Mouse (Mus musculus): ENCODE measurements at regions not wholly inside any gene's neighbourhood (a gene's known extent, or its start where the extent isn't known, plus 50 kb on each side); places are given as distances from the start of the nearest gene placed in this dataset.

DNA sequence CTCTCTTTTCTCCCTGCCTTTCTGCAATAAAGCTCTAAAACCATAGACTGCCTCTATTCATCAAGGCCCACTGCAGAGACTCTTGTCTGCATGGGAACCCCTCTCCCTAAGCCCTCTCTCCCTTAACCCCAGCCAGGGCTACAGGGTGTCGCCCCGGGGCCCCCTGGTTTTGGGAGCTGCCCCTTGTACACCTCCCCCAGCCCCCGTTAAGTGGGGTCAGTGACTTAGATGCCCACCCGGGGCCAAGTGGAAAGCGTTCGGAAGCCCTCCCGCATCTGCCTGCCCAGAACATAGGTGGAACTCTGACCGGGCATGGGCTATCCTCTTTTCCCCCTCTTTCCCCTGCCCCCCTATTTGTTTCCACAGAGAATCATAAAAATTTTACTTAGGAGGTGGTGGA is 350.2 kb upstream of the Ghitm start:
- Histone ChIP-seq H3K9ac (ENCODE audit: low read depth, low read length, severe bottlenecking) (no peak overlapping the region), H3K4me2 (replicated peaks; ENCODE audit: low read depth, low read length, severe bottlenecking) (no peak overlapping the region), H3K4me3 (replicated peaks; ENCODE audit: low read length) (no peak overlapping the region), H3K27me3 (ENCODE audit: control insufficient read depth, insufficient read depth, low read length) (no peaks in the 10 kb centered on the region), H3K9me3 (ENCODE audit: control insufficient read depth, low read length) (no peaks in the 10 kb centered on the region), H3K36me3 (ENCODE audit: control insufficient read depth, insufficient read depth, low read length) (no peaks in the 10 kb centered on the region), H3K4me1 (ENCODE audit: control insufficient read depth, insufficient read depth, low read length) (no peaks in the 10 kb centered on the region), H3K27ac (replicated peaks; ENCODE audit: low read depth, low read length) (no peak overlapping the region)
- no peak for ATAC-seq (ENCODE audit: low FRiP score, low read depth)
- TF ChIP-seq POLR2A (IDR thresholded peaks at IDR 0.05; ENCODE audit: borderline replicate concordance, extremely low read depth, insufficient read depth, insufficient read length) = no peak
- WGBS = 93% methylated on average over 8 of the region's 8 CpGs
- DNase-seq (ENCODE audit: low spot score) = no peak

DNA sequence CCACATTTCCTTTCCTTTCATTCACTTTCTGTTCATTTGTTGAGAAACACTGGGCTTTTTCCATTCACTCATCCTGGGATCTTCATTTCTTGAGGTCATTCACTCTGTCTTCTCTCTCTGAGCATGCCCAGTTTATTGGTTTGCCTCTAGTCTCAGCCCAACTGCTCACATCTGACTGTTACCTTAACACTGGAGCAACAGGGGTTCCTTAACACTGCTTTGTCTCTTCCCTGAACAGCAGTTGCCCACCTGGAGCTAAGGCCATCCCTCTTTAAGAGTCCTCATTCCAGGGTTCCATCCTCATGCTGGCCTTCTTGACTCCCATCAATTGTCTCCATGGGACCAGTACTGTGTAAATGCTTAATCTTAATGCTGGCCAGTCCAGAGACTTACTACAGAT is 342.5 kb upstream of the Ghitm start:
- H3K9me3 ChIP-seq (ENCODE audit: control insufficient read depth, low read length) = no peaks in the 10 kb centered on the region
- no peak for DNase-seq (ENCODE audit: low spot score)
- TF ChIP-seq POLR2A (IDR thresholded peaks at IDR 0.05; ENCODE audit: borderline replicate concordance, extremely low read depth, insufficient read depth, insufficient read length) = no peak
- H3K27me3 ChIP-seq (ENCODE audit: control insufficient read depth, insufficient read depth, low read length) = no peaks in the 10 kb centered on the region
- H3K4me1 ChIP-seq (ENCODE audit: control insufficient read depth, insufficient read depth, low read length) = no peaks in the 10 kb centered on the region
- no peak overlapping the region for H3K27ac ChIP-seq (replicated peaks; ENCODE audit: low read depth, low read length)
- H3K4me3 ChIP-seq (replicated peaks; ENCODE audit: low read length) = no peak overlapping the region
- no peak overlapping the region for H3K4me2 ChIP-seq (replicated peaks; ENCODE audit: low read depth, low read length, severe bottlenecking)
- H3K36me3 ChIP-seq (ENCODE audit: control insufficient read depth, insufficient read depth, low read length) = no peaks in the 10 kb centered on the region
- H3K9ac ChIP-seq (ENCODE audit: low read depth, low read length, severe bottlenecking) = no peak overlapping the region
- no peak for ATAC-seq (ENCODE audit: low FRiP score, low read depth)

DNA sequence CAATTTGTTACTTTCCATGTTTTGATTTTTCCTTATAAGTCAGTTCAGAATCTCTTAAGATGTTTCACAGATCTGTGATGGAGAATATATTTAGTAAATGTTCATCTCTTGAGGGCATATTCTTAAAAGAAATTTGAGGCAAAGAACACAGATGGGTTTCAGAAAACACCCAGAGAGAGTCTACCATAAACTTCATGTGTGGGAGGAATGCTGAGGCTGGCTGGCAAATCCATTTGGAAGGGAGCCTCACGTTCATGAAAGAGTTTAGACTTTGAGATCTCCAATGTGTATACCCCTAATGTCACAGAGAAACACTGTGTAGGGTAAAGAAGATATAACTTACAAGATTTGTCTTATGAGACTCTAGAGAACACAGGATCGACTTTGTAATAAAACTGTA is 333.6 kb upstream of the Ghitm start:
- Histone ChIP-seq H3K27ac (replicated peaks; ENCODE audit: low read depth, low read length) (no peak overlapping the region), H3K4me2 (replicated peaks; ENCODE audit: low read depth, low read length, severe bottlenecking) (no peak overlapping the region), H3K36me3 (ENCODE audit: control insufficient read depth, insufficient read depth, low read length) (no peaks in the 10 kb centered on the region), H3K4me1 (ENCODE audit: control insufficient read depth, insufficient read depth, low read length) (no peaks in the 10 kb centered on the region), H3K4me3 (replicated peaks; ENCODE audit: low read length) (no peak overlapping the region), H3K9ac (ENCODE audit: low read depth, low read length, severe bottlenecking) (no peak overlapping the region), H3K27me3 (ENCODE audit: control insufficient read depth, insufficient read depth, low read length) (no peaks in the 10 kb centered on the region), H3K9me3 (ENCODE audit: control insufficient read depth, low read length) (no peaks in the 10 kb centered on the region)
- DNase-seq (ENCODE audit: low spot score) = no peak
- ATAC-seq (ENCODE audit: low FRiP score, low read depth) = no peak
- 56% methylated on average over 2 of the region's 2 CpGs for WGBS
- no peak for TF ChIP-seq POLR2A (IDR thresholded peaks at IDR 0.05; ENCODE audit: borderline replicate concordance, extremely low read depth, insufficient read depth, insufficient read length)

DNA sequence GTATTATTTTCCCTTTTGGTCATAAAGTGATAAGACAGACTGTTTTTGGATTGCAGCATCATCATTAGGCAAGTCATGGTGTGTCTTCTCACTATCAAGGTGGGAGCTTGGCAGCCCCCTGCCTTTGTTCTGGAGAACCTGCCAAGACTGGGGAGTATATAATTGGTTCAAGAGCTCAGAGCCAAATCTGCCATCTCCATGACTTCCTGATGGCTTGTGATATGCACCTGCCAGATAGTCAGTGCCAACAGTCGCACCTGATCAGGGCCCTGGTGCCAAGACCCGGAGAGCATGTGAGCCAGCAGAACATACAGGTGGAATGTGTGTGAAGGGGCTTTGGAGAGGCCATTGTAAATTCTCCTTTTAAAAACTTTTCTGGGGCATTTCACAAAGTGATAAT is 305.8 kb upstream of the Ghitm start:
- ATAC-seq (ENCODE audit: low FRiP score, low read depth) = no peak
- Histone ChIP-seq H3K36me3 (ENCODE audit: control insufficient read depth, insufficient read depth, low read length) (no peaks in the 10 kb centered on the region), H3K27ac (replicated peaks; ENCODE audit: low read depth, low read length) (no peak overlapping the region), H3K9ac (ENCODE audit: low read depth, low read length, severe bottlenecking) (no peak overlapping the region), H3K9me3 (ENCODE audit: control insufficient read depth, low read length) (no peaks in the 10 kb centered on the region), H3K4me2 (replicated peaks; ENCODE audit: low read depth, low read length, severe bottlenecking) (no peak overlapping the region), H3K4me1 (ENCODE audit: control insufficient read depth, insufficient read depth, low read length) (no peaks in the 10 kb centered on the region), H3K27me3 (ENCODE audit: control insufficient read depth, insufficient read depth, low read length) (no peaks in the 10 kb centered on the region), H3K4me3 (replicated peaks; ENCODE audit: low read length) (no peak overlapping the region)
- no peak for TF ChIP-seq POLR2A (IDR thresholded peaks at IDR 0.05; ENCODE audit: borderline replicate concordance, extremely low read depth, insufficient read depth, insufficient read length)
- no peak for DNase-seq (ENCODE audit: low spot score)
- WGBS = 77% methylated on average over 2 of the region's 2 CpGs

DNA sequence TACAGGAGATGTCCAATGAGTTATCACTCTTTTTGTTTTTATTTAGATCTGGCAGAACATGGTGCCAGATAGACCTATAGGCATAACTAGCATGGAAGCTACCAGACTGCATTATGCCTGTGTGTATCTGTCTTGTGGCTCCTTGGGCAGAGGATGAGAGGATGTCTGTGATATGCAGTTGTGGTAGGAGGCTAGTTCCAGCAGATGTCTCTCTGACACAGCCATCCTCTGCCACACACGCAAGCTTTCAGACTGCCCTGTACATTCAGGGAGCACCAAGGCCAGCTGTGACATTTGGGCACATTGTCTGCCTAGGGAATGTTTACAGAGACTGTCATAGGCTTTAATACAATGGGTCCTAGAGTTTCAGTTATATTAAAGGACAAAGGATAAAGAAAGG is 295.6 kb upstream of the Ghitm start:
- Histone ChIP-seq H3K36me3 (ENCODE audit: control insufficient read depth, insufficient read depth, low read length) (no peaks in the 10 kb centered on the region), H3K9ac (ENCODE audit: low read depth, low read length, severe bottlenecking) (no peak overlapping the region), H3K27ac (replicated peaks; ENCODE audit: low read depth, low read length) (no peak overlapping the region), H3K4me1 (ENCODE audit: control insufficient read depth, insufficient read depth, low read length) (no peaks in the 10 kb centered on the region), H3K4me2 (replicated peaks; ENCODE audit: low read depth, low read length, severe bottlenecking) (no peak overlapping the region), H3K4me3 (replicated peaks; ENCODE audit: low read length) (no peak overlapping the region), H3K9me3 (ENCODE audit: control insufficient read depth, low read length) (no peaks in the 10 kb centered on the region), H3K27me3 (ENCODE audit: control insufficient read depth, insufficient read depth, low read length) (no peaks in the 10 kb centered on the region)
- 64% methylated on average over 1 of the region's 1 CpGs for WGBS
- no peak for DNase-seq (ENCODE audit: low spot score)
- TF ChIP-seq POLR2A (IDR thresholded peaks at IDR 0.05; ENCODE audit: borderline replicate concordance, extremely low read depth, insufficient read depth, insufficient read length) = no peak
- ATAC-seq (ENCODE audit: low FRiP score, low read depth) = no peak

DNA sequence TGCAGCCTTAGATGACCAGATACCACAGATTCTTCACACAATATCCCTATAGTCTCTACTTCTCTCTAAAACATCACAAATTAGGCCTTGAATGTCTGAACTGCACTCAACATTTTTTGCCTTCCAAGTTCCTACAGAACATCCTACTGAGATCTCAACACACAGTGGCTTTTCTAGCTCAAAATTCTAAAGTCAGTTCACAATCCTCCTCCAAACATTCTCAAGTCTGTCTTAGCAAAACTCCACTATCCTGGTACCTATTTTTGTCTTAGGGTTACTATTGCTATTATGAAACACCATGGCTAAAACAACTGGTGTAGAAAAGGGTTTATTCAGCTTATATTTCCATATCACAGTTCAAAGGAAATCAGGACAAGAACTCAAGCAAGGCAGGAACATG is 290.4 kb upstream of the Ghitm start:
- no peaks in the 10 kb centered on the region for H3K4me1 ChIP-seq (ENCODE audit: control insufficient read depth, insufficient read depth, low read length)
- TF ChIP-seq POLR2A (IDR thresholded peaks at IDR 0.05; ENCODE audit: borderline replicate concordance, extremely low read depth, insufficient read depth, insufficient read length) = no peak

More for the DNA sequence above, 290.4 kb upstream of the Ghitm start:
- DNase-seq (ENCODE audit: low spot score) = no peak
- Histone ChIP-seq H3K27me3 (ENCODE audit: control insufficient read depth, insufficient read depth, low read length) (no peaks in the 10 kb centered on the region), H3K4me2 (replicated peaks; ENCODE audit: low read depth, low read length, severe bottlenecking) (no peak overlapping the region), H3K4me3 (replicated peaks; ENCODE audit: low read length) (no peak overlapping the region), H3K27ac (replicated peaks; ENCODE audit: low read depth, low read length) (no peak overlapping the region), H3K9me3 (ENCODE audit: control insufficient read depth, low read length) (no peaks in the 10 kb centered on the region), H3K9ac (ENCODE audit: low read depth, low read length, severe bottlenecking) (no peak overlapping the region), H3K36me3 (ENCODE audit: control insufficient read depth, insufficient read depth, low read length) (no peaks in the 10 kb centered on the region)
- no peak for ATAC-seq (ENCODE audit: low FRiP score, low read depth)

Data from limb, embryonic 14.5 days (tissue).